Mouse (Mus musculus) duodenum, adult 2 months (tissue): ENCODE results near the gene Selenof. TPM values are rescaled to one million over a fixed set of nuclear protein-coding genes. Genes with fewer than 3 reads are reported as not detected.

Experiments
- polyA plus RNA-seq: library from polyadenylated mRNA; depleted of rRNA; stranded (reverse); fragments of >200 nt; gene quantifications from 2 replicates; pipeline ENCODE4 v1.2.3, GENCODE M21; 2012; ENCODE audit warnings: low replicate concordance; rRNA removed

Gene Selenof
- polyA plus RNA-seq: 70.8 and 92.1 TPM in 2 replicates

GRCm38 (mm10) chr3:144570047-144570815 is at the start of gene Selenof, which contains the start of gene Hs2st1:
Gene Selenof, plus strand, starts transcription at chr3:144570304.
Gene Hs2st1, minus strand, starts transcription at chr3:144570181.

Other genes starting within 250 kb of the Selenof start
- 1.4 and 2.5 TPM in 2 replicates for gene Hs2st1, start 123 bp upstream of the Selenof start, polyA plus RNA-seq
- gene Sh3glb1, start 150.0 kb downstream of the Selenof start, polyA plus RNA-seq: 7.0 and 18.6 TPM in 2 replicates
- gene Clca3a1, start 190.7 kb downstream of the Selenof start, polyA plus RNA-seq: 1.1 and 1.3 TPM in 2 replicates
- gene Clca3a2, start 249.2 kb downstream of the Selenof start, polyA plus RNA-seq: 4.4 and 5.1 TPM in 2 replicates